ENCODE assay signal across 8 mouse cellular contexts in the genomic region with DNA sequence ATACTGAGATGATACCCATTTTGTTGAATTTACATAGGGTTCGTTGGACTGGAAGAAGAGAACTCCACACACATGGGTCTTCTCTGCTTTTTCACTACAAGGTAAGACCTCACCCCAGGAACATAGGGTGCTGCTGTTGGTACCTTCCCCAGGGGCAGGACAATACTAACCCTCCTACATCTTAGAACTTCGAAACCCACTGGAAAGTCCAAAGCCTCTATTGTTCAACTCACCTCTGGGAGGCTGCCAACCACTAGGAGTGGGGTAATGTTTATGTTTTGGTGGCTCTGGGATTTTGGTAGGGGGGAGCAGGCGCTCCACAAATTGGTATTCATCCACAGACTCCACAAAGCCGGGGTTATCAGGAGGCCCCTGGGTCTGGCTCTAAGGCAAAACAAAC. TPM values are rescaled to one million over a fixed set of nuclear protein-coding genes. Genes with fewer than 3 reads are reported as not detected.
DNase-seq lines count a peak whose midpoint lies in the region; ATAC-seq lines count a peak whose summit lies in the region.

No protein-coding gene starts in this region.

- no peak for ATAC-seq in kidney, embryonic 16.5 days (ENCODE audit: low FRiP score, low TSS enrichment)
- ATAC-seq in embryonic facial prominence, embryonic 11.5 days (replicated peaks; ENCODE audit: insufficient number of reproducible peaks, low FRiP score, low TSS enrichment, low read depth) = no peak
- ATAC-seq in hindbrain, embryonic 14.5 days (ENCODE audit: low FRiP score) = no peak
- ATAC-seq in midbrain, embryonic 15.5 days (replicated peaks) = no peak
- no peak for ATAC-seq in megakaryocyte-erythroid progenitor cell, adult 5-6 weeks (replicated peaks; ENCODE audit: low FRiP score, low TSS enrichment, poor library complexity, severe bottlenecking)

- H3K4me1 ChIP-seq in kidney, embryonic 16.5 days (ENCODE audit: insufficient read depth, low read length) = peaks cover 25% of the 10 kb centered on the region
- H3K4me1 ChIP-seq in embryonic facial prominence, embryonic 11.5 days (ENCODE audit: control insufficient read depth, insufficient read depth, low read length) = no peaks in the 10 kb centered on the region
- peaks cover 23% of the 10 kb centered on the region for H3K4me1 ChIP-seq in hindbrain, embryonic 14.5 days (replicated peaks; ENCODE audit: control insufficient read depth, insufficient read depth, low read length)
- H3K4me1 ChIP-seq in midbrain, embryonic 15.5 days = peaks cover 28% of the 10 kb centered on the region

- H3K27ac ChIP-seq in kidney, embryonic 16.5 days (ENCODE audit: low read length) = no peak overlapping the region
- H3K27ac ChIP-seq in embryonic facial prominence, embryonic 11.5 days (replicated peaks; ENCODE audit: low read depth, low read length) = no peak overlapping the region
- no peak overlapping the region for H3K27ac ChIP-seq in hindbrain, embryonic 14.5 days
- no peak overlapping the region for H3K27ac ChIP-seq in midbrain, embryonic 15.5 days

- peak overlapping the region; percentile 91 for H3K9ac ChIP-seq in kidney, embryonic 16.5 days (replicated peaks; ENCODE audit: low read length)
- H3K9ac ChIP-seq in embryonic facial prominence, embryonic 11.5 days (replicated peaks; ENCODE audit: low read length) = peak overlapping the region; percentile 60
- peak overlapping the region; percentile 66 for H3K9ac ChIP-seq in hindbrain, embryonic 14.5 days
- peak overlapping the region; percentile 81; the same call in 1 of the 2 replicates for H3K9ac ChIP-seq in midbrain, embryonic 15.5 days

- H3K4me3 ChIP-seq in kidney, embryonic 16.5 days (ENCODE audit: low read length) = peak overlapping the region; percentile 97
- peak overlapping the region; percentile 86 for H3K4me3 ChIP-seq in embryonic facial prominence, embryonic 11.5 days (ENCODE audit: low read depth, low read length)
- H3K4me3 ChIP-seq in hindbrain, embryonic 14.5 days (replicated peaks; ENCODE audit: low read length) = peak overlapping the region; percentile 52
- H3K4me3 ChIP-seq in midbrain, embryonic 15.5 days = peak overlapping the region; percentile 66

- 46% methylated on average over 4 of the region's 4 CpGs for WGBS in kidney, embryonic 16.5 days
- WGBS in embryonic facial prominence, embryonic 11.5 days = 62% methylated on average over 4 of the region's 4 CpGs
- 58% methylated on average over 4 of the region's 4 CpGs for WGBS in hindbrain, embryonic 14.5 days
- 56% methylated on average over 4 of the region's 4 CpGs for WGBS in midbrain, embryonic 15.5 days

- no peaks in the 10 kb centered on the region for H3K27me3 ChIP-seq in kidney, embryonic 16.5 days (ENCODE audit: insufficient read depth, low read length)
- no peaks in the 10 kb centered on the region for H3K27me3 ChIP-seq in embryonic facial prominence, embryonic 11.5 days (ENCODE audit: control insufficient read depth, insufficient read depth, low read length)
- no peaks in the 10 kb centered on the region for H3K27me3 ChIP-seq in hindbrain, embryonic 14.5 days (ENCODE audit: control insufficient read depth, insufficient read depth, low read length)
- H3K27me3 ChIP-seq in midbrain, embryonic 15.5 days (replicated peaks) = no peaks in the 10 kb centered on the region

- intact Hi-C loops in left cerebral cortex, postnatal 36 days (cut with DNase I) = loop anchor here (2.0 kb wide), 1 partner anchor 28 kb away; a partner anchor contains a TSS

- H3K9me3 ChIP-seq in kidney, embryonic 16.5 days (ENCODE audit: low read length) = no peaks in the 10 kb centered on the region
- no peaks in the 10 kb centered on the region for H3K9me3 ChIP-seq in embryonic facial prominence, embryonic 11.5 days (replicated peaks; ENCODE audit: control insufficient read depth, low read length)
- no peaks in the 10 kb centered on the region for H3K9me3 ChIP-seq in hindbrain, embryonic 14.5 days (ENCODE audit: control insufficient read depth, low read length)
- no peaks in the 10 kb centered on the region for H3K9me3 ChIP-seq in midbrain, embryonic 15.5 days

- peaks cover 48% of the 10 kb centered on the region for H3K36me3 ChIP-seq in kidney, embryonic 16.5 days (ENCODE audit: insufficient read depth, low read length)
- H3K36me3 ChIP-seq in embryonic facial prominence, embryonic 11.5 days (replicated peaks; ENCODE audit: control insufficient read depth, insufficient read depth, low read depth, low read length) = peaks cover 5% of the 10 kb centered on the region
- H3K36me3 ChIP-seq in hindbrain, embryonic 14.5 days (replicated peaks; ENCODE audit: control insufficient read depth, insufficient read depth) = peaks cover 57% of the 10 kb centered on the region
- H3K36me3 ChIP-seq in midbrain, embryonic 15.5 days (replicated peaks) = peaks cover 29% of the 10 kb centered on the region

- DNase-seq in kidney, postnatal 36 days = no peak
- no peak for DNase-seq in embryonic facial prominence, embryonic 11.5 days (ENCODE audit: low spot score)
- DNase-seq in hindbrain, embryonic 14.5 days (ENCODE audit: low spot score) = no peak
- DNase-seq in left cerebral cortex, postnatal 36 days (ENCODE audit: low spot score in 2 of 2) = no peak
- no peak for DNase-seq in layer of hippocampus, adult 9-10 months (ENCODE audit: low spot score)

- H3K4me2 ChIP-seq in kidney, embryonic 16.5 days (replicated peaks; ENCODE audit: low read depth, low read length) = peak overlapping the region; percentile 88
- H3K4me2 ChIP-seq in embryonic facial prominence, embryonic 11.5 days (ENCODE audit: low read depth, low read length) = peak overlapping the region; percentile 64
- peak overlapping the region; percentile 76 for H3K4me2 ChIP-seq in hindbrain, embryonic 14.5 days (replicated peaks)
- H3K4me2 ChIP-seq in midbrain, embryonic 15.5 days = peak overlapping the region; percentile 82

RNA-seq across cellular contexts. Expression of a gene that starts 0.9 kb away (rescaled TPM):
- 83.2 and 87.2 TPM in 2 replicates for polyA plus RNA-seq in kidney, embryonic 16.5 days (2015; fragmentation: Nextera tagmentation; extraction: Ambion mirVana)
- 96.6 and 100 TPM in 2 replicates for polyA plus RNA-seq in embryonic facial prominence, embryonic 11.5 days (2014; fragmentation: Nextera tagmentation; extraction: Ambion mirVana)
- polyA plus RNA-seq in hindbrain, embryonic 14.5 days (2014; fragmentation: Nextera tagmentation; extraction: Ambion mirVana) = 64.2 and 64.5 TPM in 2 replicates
- 62.5 and 65.1 TPM in 2 replicates for polyA plus RNA-seq in midbrain, embryonic 15.5 days (2015; fragmentation: Nextera tagmentation; extraction: Ambion mirVana)
- total RNA-seq in left cerebral cortex, postnatal 36 days (2021) = 10 to 100 TPM; 40.5 to 45.1 TPM
- total RNA-seq in megakaryocyte-erythroid progenitor cell, adult 5-6 weeks (2014; fragmentation: Nextera tagmentation) = 54.4 and 64.1 TPM in 2 replicates
- total RNA-seq in megakaryocyte-erythroid progenitor cell, adult 5-6 weeks (2017) = 33.6 and 41.0 TPM in 2 replicates

RNA-seq across cellular contexts. Expression of a gene that starts 0.9 kb away (rescaled TPM):
- 644 and 690 TPM in 2 replicates for polyA plus RNA-seq in kidney, embryonic 16.5 days (2015; fragmentation: Nextera tagmentation; extraction: Ambion mirVana)
- polyA plus RNA-seq in embryonic facial prominence, embryonic 11.5 days (2014; fragmentation: Nextera tagmentation; extraction: Ambion mirVana) = 773 and 801 TPM in 2 replicates
- 537 and 672 TPM in 2 replicates for polyA plus RNA-seq in hindbrain, embryonic 14.5 days (2014; fragmentation: Nextera tagmentation; extraction: Ambion mirVana)
- polyA plus RNA-seq in midbrain, embryonic 15.5 days (2015; fragmentation: Nextera tagmentation; extraction: Ambion mirVana) = 459 and 483 TPM in 2 replicates
- 100 to 1,000 TPM; 637 to 694 TPM for total RNA-seq in left cerebral cortex, postnatal 36 days (2021)
- 2,866 and 2,996 TPM in 2 replicates for total RNA-seq in megakaryocyte-erythroid progenitor cell, adult 5-6 weeks (2014; fragmentation: Nextera tagmentation)
- 1,307 and 1,586 TPM in 2 replicates for total RNA-seq in megakaryocyte-erythroid progenitor cell, adult 5-6 weeks (2017)

RNA-seq across cellular contexts. Expression of a gene that starts 4.3 kb away (rescaled TPM):
- 35.4 and 37.7 TPM in 2 replicates for polyA plus RNA-seq in kidney, embryonic 16.5 days (2015; fragmentation: Nextera tagmentation; extraction: Ambion mirVana)
- polyA plus RNA-seq in embryonic facial prominence, embryonic 11.5 days (2014; fragmentation: Nextera tagmentation; extraction: Ambion mirVana) = 40.8 and 44.2 TPM in 2 replicates
- 35.3 and 36.3 TPM in 2 replicates for polyA plus RNA-seq in hindbrain, embryonic 14.5 days (2014; fragmentation: Nextera tagmentation; extraction: Ambion mirVana)
- 30.8 and 34.7 TPM in 2 replicates for polyA plus RNA-seq in midbrain, embryonic 15.5 days (2015; fragmentation: Nextera tagmentation; extraction: Ambion mirVana)
- total RNA-seq in left cerebral cortex, postnatal 36 days (2021) = 10 to 100 TPM; 35.5 to 40.7 TPM
- total RNA-seq in megakaryocyte-erythroid progenitor cell, adult 5-6 weeks (2014; fragmentation: Nextera tagmentation) = 11.5 and 16.7 TPM in 2 replicates
- total RNA-seq in megakaryocyte-erythroid progenitor cell, adult 5-6 weeks (2017) = 10.7 and 11.2 TPM in 2 replicates

RNA-seq across cellular contexts. Expression of a gene that starts 10.3 kb away (rescaled TPM):
- 33.1 and 39.0 TPM in 2 replicates for polyA plus RNA-seq in kidney, embryonic 16.5 days (2015; fragmentation: Nextera tagmentation; extraction: Ambion mirVana)
- 18.8 and 20.2 TPM in 2 replicates for polyA plus RNA-seq in embryonic facial prominence, embryonic 11.5 days (2014; fragmentation: Nextera tagmentation; extraction: Ambion mirVana)
- 28.7 and 32.9 TPM in 2 replicates for polyA plus RNA-seq in hindbrain, embryonic 14.5 days (2014; fragmentation: Nextera tagmentation; extraction: Ambion mirVana)
- polyA plus RNA-seq in midbrain, embryonic 15.5 days (2015; fragmentation: Nextera tagmentation; extraction: Ambion mirVana) = 36.8 and 39.3 TPM in 2 replicates
- total RNA-seq in left cerebral cortex, postnatal 36 days (2021) = 10 to 100 TPM; 40.8 to 51.8 TPM
- total RNA-seq in megakaryocyte-erythroid progenitor cell, adult 5-6 weeks (2014; fragmentation: Nextera tagmentation) = 31.2 and 52.3 TPM in 2 replicates
- total RNA-seq in megakaryocyte-erythroid progenitor cell, adult 5-6 weeks (2017) = 5.8 and 7.5 TPM in 2 replicates

RNA-seq across cellular contexts. Expression of a gene that starts 11.5 kb away (rescaled TPM):
- polyA plus RNA-seq in kidney, embryonic 16.5 days (2015; fragmentation: Nextera tagmentation; extraction: Ambion mirVana) = 22.8 and 28.6 TPM in 2 replicates
- 26.0 and 26.3 TPM in 2 replicates for polyA plus RNA-seq in embryonic facial prominence, embryonic 11.5 days (2014; fragmentation: Nextera tagmentation; extraction: Ambion mirVana)
- 58.9 and 59.8 TPM in 2 replicates for polyA plus RNA-seq in hindbrain, embryonic 14.5 days (2014; fragmentation: Nextera tagmentation; extraction: Ambion mirVana)
- polyA plus RNA-seq in midbrain, embryonic 15.5 days (2015; fragmentation: Nextera tagmentation; extraction: Ambion mirVana) = 51.3 and 53.8 TPM in 2 replicates
- total RNA-seq in left cerebral cortex, postnatal 36 days (2021) = 10 to 100 TPM; 28.2 to 29.1 TPM
- 13.7 and 14.7 TPM in 2 replicates for total RNA-seq in megakaryocyte-erythroid progenitor cell, adult 5-6 weeks (2014; fragmentation: Nextera tagmentation)
- total RNA-seq in megakaryocyte-erythroid progenitor cell, adult 5-6 weeks (2017) = 3.6 and 4.8 TPM in 2 replicates
